Mouse (Mus musculus): ENCODE data around the gene Bach2. TPM values are rescaled to one million over a fixed set of nuclear protein-coding genes. Genes with fewer than 3 reads are reported as not detected.

Bach2 gene
- polyA plus RNA-seq, 1 experiment from 2014 or later, result 31.5 TPM

DNA sequence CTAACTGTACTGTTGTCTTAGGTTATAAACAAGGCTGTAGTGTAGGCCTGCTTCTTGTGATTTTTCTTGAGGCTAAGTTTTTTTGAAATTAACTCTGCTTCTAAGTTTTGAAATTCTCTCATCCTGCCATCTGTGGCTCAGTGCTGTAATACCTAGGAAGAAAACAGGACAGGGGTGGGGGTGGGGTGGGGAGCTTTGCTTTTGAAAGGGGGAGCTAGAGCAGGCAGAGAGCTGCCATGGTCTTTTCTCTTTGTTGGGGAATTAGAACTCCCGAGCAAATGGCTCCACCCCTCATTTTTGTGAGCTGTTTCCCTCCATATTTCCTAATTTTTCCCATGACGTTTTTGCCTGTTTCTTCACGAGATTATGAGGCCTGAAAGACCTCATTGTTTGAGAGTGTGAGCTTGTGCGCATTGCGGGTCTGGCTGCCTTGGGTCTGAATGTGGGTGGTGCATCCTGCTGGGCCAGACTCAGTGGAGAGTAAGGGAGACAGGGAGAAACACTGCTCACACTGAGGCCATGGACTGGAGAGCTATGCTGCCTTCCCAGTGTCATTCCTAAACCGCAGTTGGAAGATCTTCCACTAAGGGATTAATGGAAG, 58.6 kb downstream of the Bach2 start:
- ATAC-seq (ENCODE audit: low FRiP score) (no peak), DNase-seq (ENCODE audit: low spot score) (no peak)
- H3K27me3 ChIP-seq (ENCODE audit: control insufficient read depth, insufficient read depth, low read length), result no peaks in the 10 kb centered on the region
- H3K4me1 ChIP-seq (replicated peaks; ENCODE audit: control insufficient read depth, insufficient read depth, low read length), result peaks cover 29% of the 10 kb centered on the region
- no peak overlapping the region for H3K4me2 ChIP-seq (replicated peaks)
- H3K9ac ChIP-seq, result no peak overlapping the region
- no peaks in the 10 kb centered on the region for H3K9me3 ChIP-seq (ENCODE audit: control insufficient read depth, low read length)
- 0 out of 2 replicates have a peak overlapping the region, but pooled peaks have one; percentile 21 for H3K27ac ChIP-seq
- no peaks in the 10 kb centered on the region for H3K36me3 ChIP-seq (replicated peaks; ENCODE audit: control insufficient read depth, insufficient read depth)
- H3K4me3 ChIP-seq (replicated peaks; ENCODE audit: low read length), result no peak overlapping the region
- WGBS, result 15% methylated on average over 6 of the region's 6 CpGs

DNA sequence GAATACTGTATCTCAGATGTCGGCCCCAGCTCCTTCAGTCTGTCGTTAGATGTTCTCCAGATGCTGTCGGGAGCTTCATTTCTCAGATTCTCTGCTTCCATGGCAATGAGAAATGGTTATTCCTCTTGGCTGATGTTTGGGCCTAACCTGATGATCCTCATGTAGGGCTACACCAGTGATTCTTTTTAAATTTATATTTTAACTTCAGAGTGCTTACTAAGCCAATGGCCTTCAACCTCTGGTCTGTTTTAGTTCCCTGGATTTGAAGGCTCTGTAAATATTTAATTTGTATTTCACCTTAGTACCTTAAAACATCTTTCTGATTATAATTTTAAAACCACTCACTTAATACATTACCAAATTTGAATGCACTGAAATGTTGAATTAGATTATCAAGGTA, 60.6 kb downstream of the Bach2 start:
- ATAC-seq (ENCODE audit: low FRiP score) (no peak), DNase-seq (ENCODE audit: low spot score) (no peak)
- WGBS, result 79% methylated on average over 3 of the region's 3 CpGs
- Histone ChIP-seq H3K4me1 (replicated peaks; ENCODE audit: control insufficient read depth, insufficient read depth, low read length) (peaks cover 34% of the 10 kb centered on the region), H3K27ac (no peak overlapping the region), H3K9me3 (ENCODE audit: control insufficient read depth, low read length) (no peaks in the 10 kb centered on the region), H3K36me3 (replicated peaks; ENCODE audit: control insufficient read depth, insufficient read depth) (no peaks in the 10 kb centered on the region), H3K27me3 (ENCODE audit: control insufficient read depth, insufficient read depth, low read length) (no peaks in the 10 kb centered on the region), H3K9ac (no peak overlapping the region), H3K4me2 (replicated peaks) (no peak overlapping the region), H3K4me3 (replicated peaks; ENCODE audit: low read length) (no peak overlapping the region)

- no peak overlapping the region for H3K9ac ChIP-seq
- peaks cover 39% of the 10 kb centered on the region for H3K4me1 ChIP-seq (replicated peaks; ENCODE audit: control insufficient read depth, insufficient read depth, low read length)
- DNase-seq (ENCODE audit: low spot score) (no peak), ATAC-seq (ENCODE audit: low FRiP score) (no peak)
- no peak overlapping the region for H3K4me3 ChIP-seq (replicated peaks; ENCODE audit: low read length)
- H3K27ac ChIP-seq, result no peak overlapping the region
- H3K36me3 ChIP-seq (replicated peaks; ENCODE audit: control insufficient read depth, insufficient read depth), result no peaks in the 10 kb centered on the region
- 88% methylated on average over 3 of the region's 3 CpGs for WGBS
- no peak overlapping the region for H3K4me2 ChIP-seq (replicated peaks)
- H3K9me3 ChIP-seq (ENCODE audit: control insufficient read depth, low read length), result no peaks in the 10 kb centered on the region
- no peaks in the 10 kb centered on the region for H3K27me3 ChIP-seq (ENCODE audit: control insufficient read depth, insufficient read depth, low read length)
These were observed 61.4 kb downstream of the Bach2 start for GRCm38 (mm10) chr4:32299970-32300369.

- no peak overlapping the region for H3K4me3 ChIP-seq (replicated peaks; ENCODE audit: low read length)
- no peaks in the 10 kb centered on the region for H3K27me3 ChIP-seq (ENCODE audit: control insufficient read depth, insufficient read depth, low read length)
- peak overlapping the region; percentile 45 for H3K9ac ChIP-seq
- H3K36me3 ChIP-seq (replicated peaks; ENCODE audit: control insufficient read depth, insufficient read depth), result no peaks in the 10 kb centered on the region
- ATAC-seq (ENCODE audit: low FRiP score), result peak; percentile 47
- peak overlapping the region; percentile 20 for H3K4me2 ChIP-seq (replicated peaks)
- H3K27ac ChIP-seq, result peak overlapping the region; percentile 82
- WGBS, result 41% methylated on average over 5 of the region's 5 CpGs
- H3K9me3 ChIP-seq (ENCODE audit: control insufficient read depth, low read length), result no peaks in the 10 kb centered on the region
- DNase-seq (ENCODE audit: low spot score), result no peak
- H3K4me1 ChIP-seq (replicated peaks; ENCODE audit: control insufficient read depth, insufficient read depth, low read length), result peaks cover 63% of the 10 kb centered on the region
These were observed 64.1 kb downstream of the Bach2 start for GRCm38 (mm10) chr4:32302668-32303067.

DNA sequence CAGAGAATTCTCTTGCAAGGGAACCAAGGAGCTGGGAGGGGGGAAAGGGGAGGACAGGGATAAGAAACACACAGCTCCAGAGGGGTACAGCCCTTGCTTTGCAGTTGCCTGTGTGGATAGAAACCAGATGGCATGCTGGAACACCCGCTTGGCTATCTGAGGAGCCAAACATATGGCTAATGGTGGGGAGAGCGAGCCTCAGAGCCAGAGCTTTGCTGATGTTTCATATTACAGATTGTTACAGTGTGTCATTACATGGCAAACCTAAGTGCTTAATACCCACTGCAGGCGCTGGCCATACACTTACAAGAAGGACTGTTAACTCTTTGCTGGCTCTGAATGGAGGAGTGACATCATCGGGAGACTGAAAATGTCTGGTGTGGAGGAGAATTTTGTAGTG, 64.5 kb downstream of the Bach2 start:
- peak overlapping the region; percentile 20 for H3K4me2 ChIP-seq (replicated peaks)
- H3K4me1 ChIP-seq (replicated peaks; ENCODE audit: control insufficient read depth, insufficient read depth, low read length), result peaks cover 63% of the 10 kb centered on the region
- H3K9me3 ChIP-seq (ENCODE audit: control insufficient read depth, low read length), result no peaks in the 10 kb centered on the region
- peak overlapping the region; percentile 45 for H3K9ac ChIP-seq
- H3K27me3 ChIP-seq (ENCODE audit: control insufficient read depth, insufficient read depth, low read length), result no peaks in the 10 kb centered on the region
- 8% methylated on average over 4 of the region's 4 CpGs for WGBS
- no peaks in the 10 kb centered on the region for H3K36me3 ChIP-seq (replicated peaks; ENCODE audit: control insufficient read depth, insufficient read depth)
- peak; percentile 64 for ATAC-seq (ENCODE audit: low FRiP score)
- DNase-seq (ENCODE audit: low spot score), result peak; percentile 71
- H3K4me3 ChIP-seq (replicated peaks; ENCODE audit: low read length), result no peak overlapping the region
- peak overlapping the region; percentile 82 for H3K27ac ChIP-seq

DNA sequence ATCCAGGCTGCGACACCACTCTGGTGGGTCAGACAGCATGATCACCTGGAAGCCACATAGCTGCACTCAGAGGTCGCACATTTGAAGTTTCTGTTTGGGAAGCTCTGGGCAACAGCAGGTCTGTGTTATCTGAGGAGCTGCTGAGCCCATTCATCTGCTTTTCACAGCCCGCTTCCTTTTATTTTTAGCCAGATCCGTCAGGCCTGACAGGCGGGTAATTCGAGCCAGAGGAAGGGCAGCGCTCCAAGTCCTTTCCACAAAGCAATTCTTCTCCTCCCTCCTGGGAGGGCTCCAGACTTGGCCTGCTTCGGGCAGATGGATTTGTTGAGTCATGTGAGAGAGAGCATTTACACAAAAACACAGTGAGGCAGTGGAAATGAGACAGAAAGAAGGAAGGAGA, 65.1 kb downstream of the Bach2 start:
- Histone ChIP-seq H3K36me3 (replicated peaks; ENCODE audit: control insufficient read depth, insufficient read depth) (no peaks in the 10 kb centered on the region), H3K4me2 (replicated peaks) (peak overlapping the region; percentile 20), H3K27me3 (ENCODE audit: control insufficient read depth, insufficient read depth, low read length) (no peaks in the 10 kb centered on the region), H3K9me3 (ENCODE audit: control insufficient read depth, low read length) (no peaks in the 10 kb centered on the region), H3K4me1 (replicated peaks; ENCODE audit: control insufficient read depth, insufficient read depth, low read length) (peaks cover 63% of the 10 kb centered on the region), H3K9ac (peak overlapping the region; percentile 45; the same call in 1 of the 2 replicates), H3K27ac (peak overlapping the region; percentile 82), H3K4me3 (replicated peaks; ENCODE audit: low read length) (no peak overlapping the region)
- DNase-seq (ENCODE audit: low spot score) (peak; percentile 89), ATAC-seq (ENCODE audit: low FRiP score) (peak; percentile 83)
- WGBS, result 1% methylated on average over 8 of the region's 8 CpGs

GRCm38 (mm10) chr4:32304221-32304703, 65.7 kb downstream of the Bach2 start:
- 9% methylated on average over 6 of the region's 6 CpGs for WGBS
- peaks cover 63% of the 10 kb centered on the region for H3K4me1 ChIP-seq (replicated peaks; ENCODE audit: control insufficient read depth, insufficient read depth, low read length)

GRCm38 (mm10) chr4:32305036-32305615, 66.5 kb downstream of the Bach2 start:
- H3K4me2 ChIP-seq (replicated peaks), result peak overlapping the region; percentile 20
- H3K27me3 ChIP-seq (ENCODE audit: control insufficient read depth, insufficient read depth, low read length), result no peaks in the 10 kb centered on the region
- no peak for DNase-seq (ENCODE audit: low spot score)
- no peaks in the 10 kb centered on the region for H3K9me3 ChIP-seq (ENCODE audit: control insufficient read depth, low read length)
- H3K9ac ChIP-seq, result peak overlapping the region; percentile 44; the same call in 1 of the 2 replicates
- H3K36me3 ChIP-seq (replicated peaks; ENCODE audit: control insufficient read depth, insufficient read depth), result no peaks in the 10 kb centered on the region
- H3K27ac ChIP-seq, result peak overlapping the region; percentile 82
- whole genome bisulfite sequencing, result 29% methylated on average over 18 of the region's 18 CpGs
- H3K4me3 ChIP-seq (replicated peaks; ENCODE audit: low read length), result no peak overlapping the region
- ATAC-seq (ENCODE audit: low FRiP score), result no peak
- peaks cover 63% of the 10 kb centered on the region for H3K4me1 ChIP-seq (replicated peaks; ENCODE audit: control insufficient read depth, insufficient read depth, low read length)

More at GRCm38 (mm10) chr4:32304221-32304703, 65.7 kb downstream of the Bach2 start:
- Histone ChIP-seq H3K9ac (0 out of 2 replicates have a peak overlapping the region, but pooled peaks have one; percentile 45), H3K4me3 (replicated peaks; ENCODE audit: low read length) (no peak overlapping the region), H3K4me2 (replicated peaks) (peak overlapping the region; percentile 20), H3K27me3 (ENCODE audit: control insufficient read depth, insufficient read depth, low read length) (no peaks in the 10 kb centered on the region), H3K36me3 (replicated peaks; ENCODE audit: control insufficient read depth, insufficient read depth) (no peaks in the 10 kb centered on the region), H3K27ac (peak overlapping the region; percentile 82), H3K9me3 (ENCODE audit: control insufficient read depth, low read length) (no peaks in the 10 kb centered on the region)
- ATAC-seq (ENCODE audit: low FRiP score) (0 out of 2 replicates have a peak, but pooled peaks have one; percentile 44), DNase-seq (ENCODE audit: low spot score) (no peak)

- DNase-seq (ENCODE audit: low spot score), result no peak
- 0 out of 2 replicates have a peak overlapping the region, but pooled peaks have one; percentile 82 for H3K27ac ChIP-seq
- H3K4me2 ChIP-seq (replicated peaks), result peak overlapping the region; percentile 20; the same call in 1 of the 2 replicates
- 55% methylated on average over 6 of the region's 6 CpGs for WGBS
- H3K9me3 ChIP-seq (ENCODE audit: control insufficient read depth, low read length), result no peaks in the 10 kb centered on the region
- no peak for ATAC-seq (ENCODE audit: low FRiP score)
- H3K36me3 ChIP-seq (replicated peaks; ENCODE audit: control insufficient read depth, insufficient read depth), result no peaks in the 10 kb centered on the region
- H3K4me3 ChIP-seq (replicated peaks; ENCODE audit: low read length), result no peak overlapping the region
- no peaks in the 10 kb centered on the region for H3K27me3 ChIP-seq (ENCODE audit: control insufficient read depth, insufficient read depth, low read length)
- H3K9ac ChIP-seq, result peak overlapping the region; percentile 44; the same call in 1 of the 2 replicates
- H3K4me1 ChIP-seq (replicated peaks; ENCODE audit: control insufficient read depth, insufficient read depth, low read length), result peaks cover 62% of the 10 kb centered on the region
These were observed 67.1 kb downstream of the Bach2 start for GRCm38 (mm10) chr4:32305683-32306082.

Data from hindbrain, embryonic 14.5 days (tissue).